Mouse (Mus musculus): ENCODE results near the gene Prkar2a. TPM values are rescaled to one million over a fixed set of nuclear protein-coding genes. Genes with fewer than 3 reads are reported as not detected.

Prkar2a gene
- total RNA-seq, 2 experiments from 2014 or later, result 17.4 to 20.0 TPM

GRCm38 (mm10) chr9:108750616-108751015, 61.5 kb downstream of the Prkar2a start:
- ATAC-seq (replicated peaks; ENCODE audit: poor library complexity), result no peak

- ATAC-seq (replicated peaks; ENCODE audit: poor library complexity), result no peak
Observed at GRCm38 (mm10) chr9:108752142-108752920, 63.2 kb downstream of the Prkar2a start.

DNA sequence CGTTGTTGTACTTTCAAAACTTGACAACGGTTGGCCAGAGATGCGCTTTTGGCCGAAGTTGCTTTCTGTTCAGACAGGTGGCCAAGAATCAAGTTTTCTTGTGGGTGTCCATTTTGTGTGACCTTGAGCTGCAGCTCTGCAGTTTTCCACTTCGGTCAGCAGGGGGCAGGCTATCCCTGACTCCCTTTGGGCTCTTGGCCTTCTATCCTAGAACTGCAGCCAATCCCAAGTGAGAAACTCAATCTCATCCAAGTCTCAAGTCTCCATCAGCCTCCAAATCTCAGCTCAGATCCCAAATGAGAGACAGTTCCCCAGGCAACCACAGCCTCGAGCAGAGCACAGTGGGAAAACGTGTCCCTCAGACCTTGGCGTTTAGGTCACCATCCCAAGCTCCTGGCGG, 64.2 kb downstream of the Prkar2a start:
- peak; percentile 76 for ATAC-seq (replicated peaks; ENCODE audit: poor library complexity)

- ATAC-seq (replicated peaks; ENCODE audit: poor library complexity), result no peak
Observed at GRCm38 (mm10) chr9:108753976-108754375, 64.9 kb downstream of the Prkar2a start.

GRCm38 (mm10) chr9:108754423-108754822, 65.3 kb downstream of the Prkar2a start:
- ATAC-seq (replicated peaks; ENCODE audit: poor library complexity), result no peak

DNA sequence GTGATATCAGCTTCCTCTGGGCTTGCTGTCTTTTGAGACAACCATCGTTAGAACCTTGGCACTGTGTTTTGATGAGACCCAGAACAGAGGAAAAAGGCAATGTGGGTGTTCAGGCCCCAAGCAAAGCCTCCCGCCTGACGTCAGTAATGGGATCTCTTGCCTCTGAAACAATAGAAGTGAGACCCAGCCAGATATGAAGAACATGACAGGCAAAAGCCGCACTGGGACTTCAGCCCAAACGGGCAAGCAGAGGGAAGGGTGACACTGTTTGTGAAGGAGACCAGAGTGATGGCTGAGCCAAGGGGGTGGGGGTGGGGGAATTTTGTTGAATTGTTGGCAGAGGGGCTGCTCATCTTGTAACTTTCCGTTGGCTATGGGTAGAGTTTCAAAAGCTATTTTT, 68.3 kb downstream of the Prkar2a start:
- no peak for ATAC-seq (replicated peaks; ENCODE audit: poor library complexity)

DNA sequence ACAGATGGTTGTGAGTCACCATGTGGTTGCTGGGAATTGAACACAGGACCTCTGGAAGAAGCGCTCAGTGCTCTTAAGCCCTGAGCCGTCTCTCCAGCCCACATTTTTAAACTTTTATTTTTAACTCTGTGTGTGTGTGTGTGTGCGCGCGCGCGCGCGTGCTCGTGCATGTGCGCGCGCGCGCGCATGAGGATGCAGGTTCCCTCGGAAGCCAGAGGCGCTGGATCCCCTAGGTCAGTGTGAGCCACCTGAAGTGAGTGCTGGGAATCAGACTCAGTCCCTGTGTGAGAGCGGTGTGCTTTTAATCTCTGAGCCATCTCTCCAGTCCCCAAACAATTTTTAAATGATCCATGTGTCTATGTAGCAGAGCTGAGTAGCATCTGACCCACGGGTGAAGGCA, 70.0 kb downstream of the Prkar2a start:
- ATAC-seq (replicated peaks; ENCODE audit: poor library complexity), result no peak

DNA sequence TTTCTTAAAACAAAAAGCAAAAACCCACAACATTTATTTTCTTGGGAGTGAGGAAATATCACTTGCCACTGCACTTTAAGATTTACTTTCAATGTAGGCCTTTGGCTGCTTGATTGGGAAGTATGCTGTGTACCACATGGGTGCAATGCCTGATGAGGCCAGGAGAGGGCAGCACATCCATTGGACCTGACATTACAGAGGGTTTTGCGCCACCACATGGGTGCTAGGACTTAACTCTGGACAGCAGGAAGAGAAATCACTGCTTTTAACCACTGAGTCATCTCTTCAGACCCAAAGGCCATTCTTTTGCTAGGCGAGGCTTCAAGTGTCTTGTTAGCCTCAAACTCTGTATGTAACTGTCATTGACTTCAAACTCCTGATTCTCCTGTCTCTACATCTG, 70.7 kb downstream of the Prkar2a start:
- peak; percentile 97 for ATAC-seq (replicated peaks; ENCODE audit: poor library complexity)

DNA sequence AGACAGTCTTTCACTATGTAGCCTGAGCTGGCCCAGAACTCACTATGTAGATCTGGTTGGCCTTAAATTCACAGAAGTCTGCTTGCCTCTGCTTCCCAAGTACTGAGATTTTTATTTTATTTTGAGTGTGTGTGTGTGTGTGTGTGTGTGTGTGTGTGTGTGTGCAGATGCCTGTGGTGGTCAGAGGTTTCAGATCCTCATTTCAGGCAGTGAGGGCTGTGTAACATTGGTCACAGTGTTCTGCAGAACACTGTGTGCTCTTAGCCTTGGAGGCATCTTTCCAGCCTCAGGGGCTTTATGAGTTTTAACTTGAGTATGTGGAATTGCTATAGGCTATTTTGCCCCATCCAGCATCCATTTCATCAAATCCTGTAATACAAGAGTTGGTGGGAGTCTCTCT, 72.4 kb downstream of the Prkar2a start:
- peak; percentile 74 for ATAC-seq (replicated peaks; ENCODE audit: poor library complexity)

- ATAC-seq (replicated peaks; ENCODE audit: poor library complexity), result no peak
Observed at GRCm38 (mm10) chr9:108764971-108765370, 75.9 kb downstream of the Prkar2a start.

DNA sequence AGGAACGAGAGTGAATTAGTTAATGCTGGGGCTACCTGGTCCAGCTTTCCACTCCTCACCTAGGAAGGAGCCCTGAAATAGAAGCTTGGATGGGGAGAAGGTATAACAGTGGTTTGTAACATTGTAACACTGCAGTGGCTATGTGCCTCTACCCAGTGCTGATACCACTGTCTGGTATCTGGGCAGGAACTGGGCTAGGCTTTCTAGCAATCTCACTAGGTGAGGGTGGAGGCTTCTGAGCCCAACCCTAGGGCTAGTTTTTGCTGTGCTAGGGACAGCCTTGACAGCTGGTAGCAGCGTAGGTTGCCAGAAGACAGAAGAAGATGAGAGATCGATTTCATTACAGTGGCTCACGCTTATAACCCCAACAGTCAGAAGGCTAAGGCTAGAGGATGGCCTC, 87.5 kb downstream of the Prkar2a start:
- peak; percentile 29; the same call in 1 of the 2 replicates for ATAC-seq (replicated peaks; ENCODE audit: poor library complexity)

DNA sequence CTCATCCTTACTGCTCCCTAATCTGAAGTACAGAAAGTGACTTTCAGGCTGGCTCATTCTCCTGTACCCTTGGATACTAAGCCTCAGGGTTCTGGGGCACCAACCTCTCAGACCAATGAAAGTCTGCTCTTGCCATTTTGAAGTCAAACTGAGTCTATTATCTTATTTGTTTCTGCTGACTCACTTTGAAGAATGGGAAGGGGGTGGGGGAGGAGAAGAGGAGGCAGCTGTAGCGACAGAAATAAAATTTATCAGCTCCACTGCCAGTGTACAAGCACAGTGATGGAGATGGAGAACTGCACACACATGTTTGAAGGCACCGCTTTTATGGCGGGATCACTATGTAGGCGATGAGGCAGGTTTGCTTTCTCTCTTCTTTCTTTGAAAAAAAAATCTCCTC, 88.2 kb downstream of the Prkar2a start:
- peak; percentile 34; the same call in 1 of the 2 replicates for ATAC-seq (replicated peaks; ENCODE audit: poor library complexity)

GRCm38 (mm10) chr9:108780959-108781358, 91.8 kb downstream of the Prkar2a start:
- ATAC-seq (replicated peaks; ENCODE audit: poor library complexity), result no peak

GRCm38 (mm10) chr9:108781891-108782290, 92.8 kb downstream of the Prkar2a start:
- ATAC-seq (replicated peaks; ENCODE audit: poor library complexity), result no peak

GRCm38 (mm10) chr9:108782836-108783547, 93.9 kb downstream of the Prkar2a start:
- no peak for ATAC-seq (replicated peaks; ENCODE audit: poor library complexity)

GRCm38 (mm10) chr9:108783548-108784463, 94.7 kb downstream of the Prkar2a start, which contains the start of gene Ip6k2:
Gene Ip6k2, plus strand, starts transcription at chr9:108783796.
- ATAC-seq (replicated peaks; ENCODE audit: poor library complexity), result peak; percentile 99

DNA sequence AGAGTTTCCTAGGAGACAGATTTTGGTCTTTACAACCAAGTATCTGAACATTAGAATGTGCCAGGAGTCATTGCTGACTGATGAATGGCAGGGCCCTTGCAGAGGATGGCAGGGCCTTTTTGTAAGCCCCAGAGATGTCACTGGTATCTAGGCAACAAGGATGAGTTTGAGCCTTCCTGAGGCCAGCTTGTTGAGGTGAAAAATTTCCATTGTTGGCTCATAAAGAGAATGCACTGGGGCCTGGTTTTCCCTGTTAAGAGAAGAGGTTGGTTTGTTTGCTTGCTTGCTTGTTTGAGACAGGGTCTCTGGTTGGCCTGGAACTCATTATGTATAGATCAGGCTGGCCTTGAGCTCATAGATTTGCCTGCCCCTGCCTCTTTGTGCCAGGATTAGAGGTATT, 96.3 kb downstream of the Prkar2a start:
- no peak for ATAC-seq (replicated peaks; ENCODE audit: poor library complexity)

DNA sequence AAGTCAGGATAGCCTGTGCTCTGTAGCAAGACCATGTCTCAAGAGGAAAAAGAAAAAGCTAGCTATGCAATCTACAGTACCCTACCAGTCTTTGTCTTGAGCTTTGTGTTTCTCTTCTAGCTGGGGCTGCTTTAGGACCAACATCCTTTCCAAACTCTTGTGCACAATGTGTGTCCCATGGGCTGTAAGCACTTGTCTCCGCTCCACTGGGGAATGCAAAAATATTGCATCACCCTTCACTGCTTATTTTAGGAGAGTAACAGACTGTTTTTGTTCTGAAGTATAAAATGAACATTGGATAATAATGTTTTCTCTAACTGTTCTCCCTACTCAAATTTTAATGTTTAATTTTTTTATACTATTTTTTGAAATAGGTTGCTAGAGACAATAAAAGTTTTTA, 97.4 kb downstream of the Prkar2a start:
- no peak for ATAC-seq (replicated peaks; ENCODE audit: poor library complexity)

DNA sequence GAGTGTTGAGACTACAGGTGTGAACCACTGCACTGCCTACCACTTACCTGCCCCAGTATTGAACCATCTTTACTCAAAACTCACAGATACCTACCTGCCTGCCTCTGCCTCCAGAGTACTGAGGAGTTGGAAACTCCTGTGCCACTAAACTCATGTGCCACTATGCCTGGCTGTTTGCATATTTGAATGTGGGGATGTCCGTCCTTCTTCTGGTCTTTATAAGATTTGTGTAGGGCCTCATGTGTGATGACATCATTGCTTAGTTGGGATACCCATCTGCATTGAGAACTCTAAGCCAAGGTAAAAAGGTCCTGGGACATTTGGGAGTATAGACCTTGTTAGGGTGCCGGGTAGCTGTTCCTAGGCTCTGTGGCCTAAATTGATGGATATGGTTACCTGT, 98.0 kb downstream of the Prkar2a start:
- ATAC-seq (replicated peaks; ENCODE audit: poor library complexity), result no peak

DNA sequence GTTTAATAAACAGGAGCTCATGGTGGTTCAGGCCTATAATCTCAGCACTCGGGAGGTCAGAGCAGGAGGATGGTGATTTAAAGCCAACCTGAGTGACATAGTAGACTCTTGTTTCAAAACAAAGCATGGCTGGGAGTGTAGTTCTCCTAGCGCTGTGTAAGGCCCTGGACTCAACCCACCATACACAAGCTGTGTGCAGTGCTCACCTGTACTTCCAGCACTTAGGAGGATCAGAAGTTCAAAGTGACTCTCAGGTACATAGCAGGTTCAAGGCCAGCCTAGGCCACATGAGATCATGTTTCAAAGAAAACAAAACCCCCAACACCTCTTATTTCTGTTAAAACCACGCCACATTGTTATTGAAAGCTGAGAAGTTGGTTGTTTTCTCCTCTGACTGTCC, 99.6 kb downstream of the Prkar2a start:
- no peak for ATAC-seq (replicated peaks; ENCODE audit: poor library complexity)

GRCm38 (mm10) chr9:108792307-108792706, 103.2 kb downstream of the Prkar2a start:
- ATAC-seq (replicated peaks; ENCODE audit: poor library complexity), result peak; percentile 55

All from megakaryocyte progenitor cell, adult 5-6 weeks (primary cell).